Mouse (Mus musculus) 416B (cell line): Measurements from ENCODE around the gene Cryab.

Source experiments
- DNase-seq: peaks from one replicate; pipeline ENCODE4 v3.0.0; 2011; ENCODE audit warnings: low read depth

The Cryab gene

DNA sequence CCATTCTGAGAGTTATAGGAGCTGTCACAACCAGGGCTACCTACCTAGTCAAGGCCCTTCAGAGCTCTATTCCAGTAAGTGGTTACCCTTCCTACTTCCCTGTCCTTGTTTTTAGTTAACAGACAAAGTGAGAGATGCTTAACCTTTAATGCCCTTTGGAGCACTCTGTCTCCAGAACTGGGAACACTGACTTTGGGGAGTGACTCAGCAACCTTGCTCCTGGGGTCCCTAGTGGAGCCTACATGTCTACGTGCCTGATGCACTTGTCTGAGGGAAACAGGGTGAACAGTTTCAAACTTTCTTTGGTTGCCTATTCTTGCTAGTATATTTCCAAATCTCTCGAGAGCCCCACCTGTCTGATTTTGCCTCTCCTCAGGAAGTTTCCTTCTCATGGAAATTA is 8.4 kb upstream of the Cryab start:
- no peak for DNase-seq

DNA sequence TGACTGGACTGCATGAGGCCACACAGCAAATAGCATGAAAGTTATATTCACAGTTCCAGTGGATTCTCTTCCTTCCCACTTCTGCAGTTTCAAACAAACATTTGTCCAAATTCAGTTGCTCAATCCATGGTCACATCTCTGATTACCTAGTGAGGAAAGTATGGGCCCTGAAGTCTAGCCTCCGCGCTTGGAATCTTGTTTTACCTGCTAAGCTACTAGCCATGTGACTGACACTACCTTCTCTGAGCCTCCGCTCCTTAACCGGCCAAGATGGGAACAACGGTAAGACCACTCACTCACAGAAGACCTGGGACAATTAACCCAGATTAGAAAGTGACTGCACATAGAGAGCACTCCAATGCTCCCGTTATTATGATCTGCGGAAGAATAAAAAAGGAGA is 5.3 kb upstream of the Cryab start:
- no peak for DNase-seq

DNA sequence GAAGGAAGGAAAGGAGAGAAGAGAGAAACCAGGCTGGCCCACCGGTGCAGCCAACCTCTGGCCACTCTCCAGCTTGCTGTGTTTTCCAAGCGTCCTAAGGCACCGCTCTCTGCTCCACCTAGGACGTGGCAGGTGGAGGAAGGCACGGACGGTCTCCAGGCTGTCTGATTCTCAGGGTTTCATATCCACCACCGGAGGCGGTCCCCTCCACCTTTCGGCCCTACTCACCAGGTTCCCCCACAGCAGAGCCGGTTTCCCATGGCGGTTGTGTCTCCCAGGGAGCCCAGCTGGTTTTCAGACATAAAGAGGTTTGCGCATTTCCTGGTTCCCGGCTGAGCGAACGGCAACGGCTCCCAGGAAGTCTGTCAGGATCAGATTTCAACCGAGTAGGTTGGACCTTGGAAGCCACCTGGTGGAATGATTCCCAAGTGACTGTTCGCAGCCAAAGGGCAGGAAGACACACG is 4.9 kb upstream of the Cryab start, which contains the start of gene 2310030G06Rik:
Gene 2310030G06Rik, minus strand, starts transcription at position 323 of the 464 bp plus-strand sequence.
- DNase-seq, result no peak

DNA sequence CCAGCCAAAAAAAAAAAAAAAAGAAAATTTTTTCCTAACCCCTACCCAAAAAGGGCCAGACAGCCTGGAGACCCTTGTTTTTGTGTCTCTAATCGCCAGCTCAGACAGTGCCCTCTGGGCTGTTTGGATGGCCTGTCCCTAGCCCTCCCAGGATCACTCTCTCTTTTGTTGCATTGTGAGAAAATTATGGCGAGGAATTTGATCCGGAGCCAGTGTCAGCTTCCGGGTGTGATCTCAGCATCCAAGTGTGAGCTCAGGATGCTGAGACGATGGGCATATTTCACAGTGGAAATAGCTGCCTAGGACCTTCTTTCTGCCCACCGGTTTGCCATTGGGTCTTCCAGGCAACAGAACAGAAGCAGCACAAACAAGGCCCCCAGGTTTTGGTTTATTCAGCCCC is 419 bp upstream of the Cryab start:
- no peak for DNase-seq

DNA sequence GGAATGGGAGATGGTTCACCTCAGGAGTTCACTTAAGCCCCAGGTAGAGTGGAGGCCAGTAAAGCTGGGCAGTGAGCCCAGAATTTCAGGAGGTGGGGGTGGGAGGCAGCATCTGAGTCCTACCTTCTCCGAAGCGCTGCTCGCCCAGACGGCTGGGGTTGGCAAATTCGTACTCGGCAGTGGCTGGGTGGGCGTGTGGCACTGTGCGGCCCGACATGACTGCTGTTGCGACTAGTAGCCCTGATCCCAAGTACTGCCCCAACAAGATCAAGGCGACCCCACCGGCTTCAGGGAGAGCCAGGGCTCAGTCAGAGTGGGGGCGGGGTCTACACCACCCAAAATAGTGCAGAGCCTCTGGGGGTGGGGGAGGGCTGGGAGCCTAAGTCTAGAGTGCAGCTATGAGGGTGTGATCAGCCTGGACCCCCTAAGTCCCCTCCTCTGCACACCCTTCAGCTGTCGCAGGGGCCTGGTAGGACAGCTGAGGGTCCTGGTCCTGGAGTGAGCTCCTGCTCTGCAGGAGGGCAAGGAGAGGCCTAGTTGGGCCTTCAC is 1.0 kb downstream of the Cryab start, which contains the start of gene Hspb2:
Gene Hspb2, minus strand, starts transcription at position 301 of the 549 bp plus-strand sequence.
- DNase-seq, result no peak

DNA sequence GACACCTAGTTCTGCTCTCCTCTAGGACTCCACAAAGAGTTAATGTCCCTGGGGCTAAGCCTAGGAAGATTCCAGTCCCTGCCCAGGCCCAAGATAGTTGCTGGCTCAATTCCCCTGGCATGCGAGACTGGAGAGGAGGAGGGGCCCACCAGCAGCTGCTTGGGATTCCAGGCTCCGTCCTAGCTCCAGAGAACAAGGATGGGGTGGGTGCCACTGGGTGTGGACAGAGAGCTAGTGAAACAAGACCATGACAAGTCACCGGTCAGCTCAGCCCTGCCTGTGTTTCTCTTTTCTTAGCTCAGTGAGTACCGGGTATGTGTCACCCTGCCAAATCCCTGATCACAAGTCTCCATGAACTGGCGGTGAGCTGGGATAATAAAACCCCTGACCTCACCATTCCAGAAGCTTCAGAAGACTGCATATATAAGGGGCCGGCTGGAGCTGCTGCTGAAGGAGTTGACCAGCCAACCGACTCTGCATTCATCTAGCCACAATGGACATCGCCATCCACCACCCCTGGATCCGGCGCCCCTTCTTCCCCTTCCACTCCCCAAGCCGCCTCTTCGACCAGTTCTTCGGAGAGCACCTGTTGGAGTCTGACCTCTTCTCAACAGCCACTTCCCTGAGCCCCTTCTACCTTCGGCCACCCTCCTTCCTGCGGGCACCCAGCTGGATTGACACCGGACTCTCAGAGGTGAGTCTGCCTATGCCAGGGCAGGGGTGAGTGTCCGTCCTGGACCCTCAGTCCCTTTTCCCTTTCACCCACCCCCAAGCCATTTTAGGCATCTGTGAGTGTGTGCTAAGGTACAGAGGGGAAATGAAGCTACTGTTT is 1.9 kb downstream of the Cryab start:
- no peak for DNase-seq

DNA sequence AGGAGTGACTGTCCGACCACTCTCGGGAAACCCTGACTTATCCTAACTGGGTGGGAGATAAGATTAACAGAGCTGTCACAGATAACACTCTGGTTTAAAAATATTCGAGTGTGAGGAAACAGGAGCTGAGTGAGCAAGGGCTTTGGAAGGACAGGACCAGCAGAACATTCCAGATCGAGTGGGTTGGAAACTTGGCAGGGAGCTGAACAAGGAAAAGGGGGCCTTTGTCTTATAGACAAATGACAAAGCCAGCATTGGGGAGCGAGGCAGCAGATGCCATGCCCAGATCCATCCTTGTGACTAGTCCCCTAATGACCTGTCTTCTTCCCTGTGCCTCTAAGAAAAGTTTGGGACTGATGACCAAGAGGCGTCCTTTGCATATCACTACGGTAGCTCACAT is 2.8 kb downstream of the Cryab start:
- DNase-seq, result no peak

DNA sequence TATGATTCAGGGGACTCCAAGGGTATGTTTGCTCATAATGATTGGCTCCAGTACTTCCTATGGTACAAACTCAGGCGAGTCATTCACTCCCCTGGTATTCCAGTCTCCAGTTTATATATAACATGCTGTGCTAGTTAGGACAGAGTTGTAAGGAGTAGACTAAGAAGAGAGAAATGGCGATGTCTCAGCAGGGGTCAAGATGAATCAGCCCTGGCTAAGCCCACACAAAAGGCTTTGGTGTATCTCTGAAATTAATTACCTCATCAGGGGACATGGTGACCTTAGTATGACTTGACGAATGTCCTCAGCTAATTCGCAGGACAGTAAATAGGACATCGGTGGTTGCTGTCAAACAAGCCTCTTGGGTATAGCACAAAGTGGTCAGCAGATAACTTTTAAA is 5.6 kb downstream of the Cryab start:
- DNase-seq, result no peak

DNA sequence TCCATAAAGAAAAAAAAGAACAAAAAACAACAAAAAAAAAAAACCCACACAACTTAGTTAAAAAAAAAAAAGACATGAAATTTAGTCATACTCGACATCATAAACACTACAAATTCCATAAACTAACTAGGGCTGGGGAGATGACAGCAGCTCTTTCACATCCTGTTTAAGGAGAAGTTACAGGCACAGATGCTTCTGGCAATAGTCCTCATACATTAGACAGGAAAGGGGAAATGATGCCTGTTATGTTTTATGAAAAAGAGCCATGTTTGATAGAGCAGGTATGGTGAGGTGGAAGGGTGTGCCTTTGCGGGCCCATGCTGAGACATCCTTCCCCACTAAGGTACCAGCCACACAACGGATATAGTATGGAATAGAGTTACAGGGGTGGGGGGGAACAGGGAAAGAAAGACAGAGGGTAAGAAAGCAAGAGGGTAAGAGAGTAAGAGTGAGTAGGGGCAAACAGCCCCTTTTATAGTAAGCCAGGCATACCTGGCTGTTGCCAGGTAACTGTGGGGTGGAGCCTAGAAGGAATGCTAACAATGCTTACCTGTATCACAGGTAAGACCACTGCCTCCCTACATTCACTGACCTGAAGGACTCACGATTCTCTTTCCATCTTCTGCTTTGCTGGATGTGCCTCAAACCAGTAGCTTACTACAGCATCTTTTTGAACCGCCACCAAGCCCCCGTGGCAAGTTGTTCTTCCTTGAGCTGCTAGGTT is 10.6 kb downstream of the Cryab start:
- DNase-seq, result no peak

DNA sequence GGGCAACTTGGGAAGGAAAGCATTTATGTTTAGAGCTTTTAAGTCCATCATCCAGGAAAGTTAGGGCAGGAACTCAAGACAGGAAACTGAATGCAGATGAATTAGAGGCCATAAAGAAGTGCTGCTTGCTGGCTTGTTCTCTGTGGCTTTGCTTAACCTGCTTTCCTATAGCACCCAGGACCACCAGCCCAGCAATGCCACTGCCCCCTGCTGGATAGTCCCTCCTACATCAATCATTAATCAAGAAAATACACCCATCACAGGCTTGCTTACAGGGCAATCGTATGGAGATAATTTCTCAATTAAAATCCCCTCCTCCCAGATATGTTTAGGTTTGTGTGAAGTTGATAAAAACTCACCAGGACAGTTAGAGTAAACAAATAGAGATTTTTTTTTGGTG is 12.2 kb downstream of the Cryab start:
- DNase-seq, result peak; percentile 43

DNA sequence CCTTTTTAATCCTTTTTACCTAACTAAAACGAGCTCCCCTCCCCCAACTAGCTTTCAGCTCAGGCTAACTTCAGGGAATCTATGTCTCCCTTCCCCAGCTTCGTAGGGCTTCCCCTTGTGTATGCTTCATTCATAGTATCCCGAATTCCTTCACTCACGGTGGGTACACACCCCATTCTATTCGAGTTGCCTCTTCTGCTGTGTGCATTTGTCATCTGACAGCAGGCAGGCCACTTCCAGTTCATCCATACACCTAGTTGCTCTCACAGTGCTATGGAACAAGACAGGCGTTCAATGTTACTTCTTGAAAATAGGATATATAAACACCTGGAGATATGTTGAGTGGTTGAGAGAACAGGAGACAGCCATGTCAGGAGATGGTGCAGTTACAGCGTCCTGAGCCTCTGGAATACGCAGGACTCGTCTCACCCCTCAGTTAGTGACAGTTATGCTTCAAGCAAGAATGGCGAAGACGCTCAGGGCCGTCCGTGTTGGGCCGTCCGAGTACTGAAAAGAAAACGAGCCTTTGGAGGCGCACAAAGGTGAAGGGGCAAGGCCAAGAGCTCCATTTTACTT is 16.5 kb downstream of the Cryab start:
- DNase-seq, result no peak

DNA sequence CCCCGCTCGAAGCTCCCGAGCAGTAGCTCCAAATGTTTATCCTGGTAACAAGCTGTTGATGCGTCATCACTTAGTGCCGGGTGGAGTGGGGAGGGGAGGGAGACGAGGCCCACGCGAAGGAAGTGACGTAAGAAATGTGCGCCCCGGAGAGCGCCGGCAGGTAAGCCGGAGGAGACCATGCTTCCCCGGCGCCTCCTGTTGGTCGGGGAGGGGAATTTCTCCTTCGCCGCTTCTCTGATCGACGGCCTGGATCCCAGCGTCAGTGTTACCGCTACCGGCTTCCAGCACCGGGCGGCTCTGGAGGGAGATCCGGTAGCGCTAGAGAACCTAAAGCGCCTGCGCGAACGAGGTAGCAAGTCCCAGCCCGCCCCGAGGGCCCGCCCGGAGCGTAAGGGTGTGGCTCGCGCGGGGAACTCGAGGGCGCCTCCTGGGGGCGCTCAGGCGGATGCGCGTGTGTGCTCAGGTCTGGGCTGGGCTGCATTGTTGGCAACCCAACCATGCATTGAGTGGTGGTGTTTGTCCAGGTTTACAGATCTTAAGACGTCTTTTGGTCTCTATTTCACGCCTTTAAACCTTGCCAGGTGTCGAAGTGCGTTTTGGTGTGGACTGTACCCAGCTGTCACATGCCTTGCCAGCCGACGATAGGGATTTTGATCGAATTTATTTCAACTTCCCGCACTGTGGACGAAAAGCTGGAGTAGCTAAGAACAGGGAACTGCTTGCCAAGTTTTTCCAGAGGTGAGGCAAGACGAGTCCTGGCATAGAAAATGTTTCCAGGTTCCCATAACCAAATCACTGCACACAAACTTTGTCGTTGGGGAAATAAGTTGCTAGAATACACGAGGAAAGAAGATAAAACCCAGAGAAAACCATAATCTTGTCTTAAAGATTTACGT is 17.2 kb downstream of the Cryab start, which contains the start of gene Fdxacb1:
Gene Fdxacb1, plus strand, starts transcription at position 130 of the 896 bp plus-strand sequence.
- peak; percentile 99 for DNase-seq

DNA sequence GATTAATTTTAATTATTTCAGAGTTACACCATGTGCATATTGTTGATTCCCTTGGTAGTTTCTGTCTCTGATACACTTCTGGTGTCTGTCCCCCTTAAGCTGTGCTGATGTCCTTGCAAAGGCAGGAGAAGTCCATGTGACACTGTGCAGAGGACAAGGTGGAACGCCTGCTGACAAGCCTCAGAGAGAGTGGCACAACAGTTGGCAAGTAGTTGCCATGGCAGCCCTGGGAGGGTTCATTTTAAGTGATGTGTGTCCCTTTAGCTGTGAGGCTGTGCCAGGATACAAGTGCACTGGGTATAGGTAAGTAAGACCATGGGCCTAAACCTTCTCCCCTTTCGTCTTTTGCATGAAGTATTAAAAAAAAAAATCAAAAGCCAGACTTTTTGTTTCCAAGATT is 18.9 kb downstream of the Cryab start:
- DNase-seq, result no peak

DNA sequence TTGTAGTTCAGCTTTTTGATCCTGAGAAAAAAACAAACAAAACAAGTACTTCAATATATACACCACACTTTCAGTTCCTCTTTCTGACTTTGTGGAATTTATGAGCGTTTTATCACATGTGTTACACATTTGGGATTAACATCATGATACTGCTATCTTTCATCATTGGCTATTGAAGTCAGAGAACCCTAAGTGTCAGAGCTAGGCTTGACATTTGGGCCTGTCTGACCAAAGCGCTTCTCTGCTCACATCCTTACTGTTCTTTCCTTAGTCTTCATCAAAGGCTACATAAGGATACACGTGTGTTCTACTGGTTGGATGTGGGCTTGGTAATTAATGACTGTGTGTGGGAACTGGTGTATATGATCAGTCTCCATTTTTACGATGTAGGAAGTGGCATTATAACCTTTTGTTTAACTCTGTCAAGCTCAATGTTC is 22.9 kb downstream of the Cryab start:
- peak; percentile 66 for DNase-seq

DNA sequence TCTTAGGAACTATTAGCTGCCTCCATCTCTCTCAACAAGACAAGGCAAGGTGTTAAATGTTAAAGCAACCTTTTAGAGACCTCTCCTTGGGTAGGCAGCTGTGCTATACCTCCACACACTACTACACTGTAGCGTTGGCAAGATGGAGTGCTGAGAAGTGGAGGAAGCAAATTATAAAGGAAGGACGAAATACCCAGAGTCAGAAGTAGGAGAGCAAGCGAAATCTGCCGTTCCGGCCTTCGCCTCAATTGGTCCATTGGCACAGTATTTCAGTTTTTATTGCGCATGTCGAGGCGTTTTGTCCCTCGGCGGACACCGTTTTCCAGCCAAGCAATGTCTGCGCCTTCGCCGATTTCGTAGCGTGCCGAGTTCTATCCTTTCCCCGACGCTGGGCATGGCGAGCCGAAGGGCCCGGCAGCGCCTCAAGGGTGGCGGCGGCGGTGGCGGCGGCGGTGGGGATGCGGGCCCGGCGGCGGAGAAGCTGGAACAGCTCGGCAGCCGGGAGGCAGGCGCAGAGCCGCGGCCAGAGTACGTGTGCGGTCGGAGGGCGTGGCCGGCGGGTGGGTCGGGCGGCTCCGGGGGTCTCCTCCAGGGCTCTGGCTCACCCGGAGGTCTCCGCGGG is 24.0 kb downstream of the Cryab start, which contains the start of the genes Alg9 and 1110032A03Rik:
Gene Alg9, plus strand, starts transcription at position 29 of the 622 bp plus-strand sequence.
Gene 1110032A03Rik, minus strand, starts transcription at position 530 of the 622 bp plus-strand sequence.
- peak; percentile 89 for DNase-seq

DNA sequence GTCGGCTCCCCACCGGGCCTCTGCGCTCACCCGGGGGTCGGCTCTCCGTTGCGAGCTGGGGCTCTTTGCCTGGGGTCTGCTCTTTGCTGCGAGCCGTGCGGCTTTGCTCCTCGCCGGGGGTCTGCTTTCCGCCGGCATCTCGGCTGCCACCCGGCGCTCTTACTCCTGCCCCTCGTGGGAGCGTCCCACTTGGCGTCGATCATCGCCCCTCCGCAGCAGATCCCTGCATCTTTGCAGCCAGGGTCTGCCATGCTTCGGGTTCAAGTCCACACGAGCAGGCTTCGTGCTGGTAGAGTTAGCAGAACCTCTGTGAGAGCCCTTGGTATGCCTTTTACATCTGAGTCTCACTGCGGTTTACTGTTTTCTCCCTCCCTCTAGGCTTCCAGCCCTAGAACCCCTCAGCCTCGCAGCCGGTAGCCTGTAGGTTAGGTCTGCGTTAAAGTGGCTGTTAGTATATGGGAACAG is 24.6 kb downstream of the Cryab start:
- peak; percentile 27 for DNase-seq

DNA sequence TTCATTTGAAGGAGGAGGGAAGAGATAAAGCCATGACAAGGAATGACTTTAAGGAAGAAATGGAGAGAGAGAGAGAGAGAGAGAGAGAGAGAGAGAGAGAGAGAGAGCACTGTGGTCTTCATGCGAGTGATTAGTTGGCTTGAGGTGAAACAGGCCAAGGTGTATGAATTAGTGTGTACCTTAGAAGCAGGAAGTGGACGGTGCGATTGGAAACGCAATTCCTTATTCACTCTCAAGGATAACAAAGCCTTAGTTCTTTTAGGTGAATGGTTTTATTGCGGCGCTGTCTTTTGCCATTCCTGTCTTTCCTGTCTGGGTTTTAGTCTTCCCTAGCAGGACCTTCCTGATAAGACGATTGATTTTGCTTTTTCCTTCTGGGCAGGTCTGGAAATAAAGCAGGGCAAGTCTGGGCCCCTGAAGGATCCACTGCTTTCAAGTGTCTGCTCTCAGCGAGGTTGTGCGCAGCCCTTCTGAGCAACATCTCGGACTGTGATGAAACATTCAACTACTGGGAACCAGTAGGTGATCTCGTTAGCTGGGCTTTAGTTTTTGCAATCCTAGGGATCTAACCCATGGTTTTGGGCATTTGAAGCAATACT is 25.1 kb downstream of the Cryab start:
- DNase-seq, result peak; percentile 9

DNA sequence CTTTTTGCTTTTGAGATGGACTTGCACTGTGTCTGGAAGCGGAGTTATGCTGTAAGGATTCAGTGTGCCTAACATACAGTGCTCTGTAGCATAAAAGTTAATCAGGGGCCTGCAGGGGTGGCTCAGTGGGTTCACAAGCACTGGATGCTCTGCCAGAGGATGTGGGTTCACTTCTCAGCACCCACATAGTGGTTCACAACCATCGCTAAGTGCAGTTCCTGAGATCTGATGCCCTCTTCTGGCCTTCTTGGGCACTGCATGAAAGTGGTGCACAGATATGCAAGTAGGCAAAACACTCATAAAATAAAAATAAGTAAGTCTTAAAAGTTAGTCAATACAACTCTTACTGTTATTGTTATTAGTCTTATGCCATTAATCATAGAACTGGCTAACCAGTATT is 31.0 kb downstream of the Cryab start:
- peak; percentile 72 for DNase-seq

DNA sequence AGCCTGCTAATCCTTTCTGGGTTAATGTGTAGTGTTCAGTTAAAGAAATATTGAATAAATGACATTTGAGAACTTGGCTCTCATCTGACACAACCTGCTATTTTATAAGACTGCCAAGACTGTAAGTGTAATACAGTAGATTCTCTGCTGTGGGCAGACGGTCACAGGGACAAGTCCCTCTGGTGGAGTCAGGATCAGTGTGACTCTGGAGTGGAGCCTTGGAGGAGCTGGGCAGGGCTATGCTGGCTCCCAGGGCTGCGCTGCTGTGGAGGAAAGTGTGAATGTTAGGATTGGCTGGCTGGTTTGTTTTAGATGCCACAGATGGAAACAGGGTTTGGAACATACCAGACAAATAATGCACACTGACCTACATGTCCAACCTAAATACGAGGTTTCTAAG is 44.1 kb downstream of the Cryab start:
- DNase-seq, result no peak

DNA sequence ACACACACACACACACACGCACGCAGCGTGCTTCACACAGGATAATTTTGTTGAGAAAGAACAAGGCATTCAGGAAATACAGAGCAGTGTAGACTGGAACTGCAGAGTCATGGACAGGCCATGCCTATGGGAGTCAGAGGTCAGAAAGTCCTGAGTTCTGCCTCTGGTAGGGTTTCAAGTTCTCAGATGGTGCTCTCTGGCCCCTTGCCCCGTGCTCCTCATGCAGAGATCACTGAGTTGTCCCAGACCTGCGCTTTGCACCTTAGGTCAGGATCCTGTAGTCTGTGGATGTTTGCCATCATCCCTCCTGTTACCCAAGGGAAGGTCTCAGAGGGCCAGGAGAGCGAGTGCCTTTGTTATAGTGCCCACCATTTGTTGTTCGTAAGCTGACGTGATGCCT is 45.7 kb downstream of the Cryab start:
- no peak for DNase-seq
